Mouse (Mus musculus): Measurements from ENCODE around the gene Repin1. TPM values are rescaled to one million over a fixed set of nuclear protein-coding genes. Genes with fewer than 3 reads are reported as not detected.

Gene Repin1
- total and polyA plus RNA-seq, 3 experiments = 10.7 to 28.0 (median 12.8) TPM

- no peaks in the 10 kb centered on the region for H3K79me2 ChIP-seq (replicated peaks; ENCODE audit: control insufficient read depth, extremely low read depth, insufficient read depth, poor library complexity, severe bottlenecking)
- TF ChIP-seq ZMIZ1 (IDR thresholded peaks at IDR 0.05; ENCODE audit: low read depth, low read length) (no peak), IRF4 (IDR thresholded peaks at IDR 0.05; ENCODE audit: low read depth, low read length) (no peak), CHD1 (IDR thresholded peaks at IDR 0.05; ENCODE audit: low read depth, low read length) (no peak), MXI1 (IDR thresholded peaks at IDR 0.05; ENCODE audit: low read depth, low read length) (peak; percentile 94), ELF1 (IDR thresholded peaks at IDR 0.05; ENCODE audit: low read depth, low read length) (no peak), GABPA (IDR thresholded peaks at IDR 0.05; ENCODE audit: insufficient replicate concordance, low read depth, low read length) (no peak), CTCF (conservative IDR thresholded peaks at IDR 0.05 in 1 of 2, IDR thresholded peaks at IDR 0.05 in 1 of 2; ENCODE audit: low read depth in 2 of 2, low read length in 2 of 2) (no peak), MAFK (IDR thresholded peaks at IDR 0.05; ENCODE audit: insufficient replicate concordance, low read length) (no peak), RCOR1 (conservative IDR thresholded peaks at IDR 0.05; ENCODE audit: low read depth, low read length) (no peak), POLR2AphosphoS2 (IDR thresholded peaks at IDR 0.05; ENCODE audit: low read depth, low read length) (no peak), ETS1 (conservative IDR thresholded peaks at IDR 0.05; ENCODE audit: low read depth, low read length) (no peak), E2F4 (IDR thresholded peaks at IDR 0.05; ENCODE audit: insufficient replicate concordance, low read depth, low read length) (no peak), SIN3A (IDR thresholded peaks at IDR 0.05; ENCODE audit: low read length) (peak; percentile 98), ZKSCAN1 (IDR thresholded peaks at IDR 0.05; ENCODE audit: borderline replicate concordance, low read depth, low read length) (no peak)
- in situ Hi-C loops (cut with MboI; ENCODE audit: low pct_ligation_motif_present, low pct_unique_long_range_greater_than_20kb, low sequenced_read_pairs) (no loop called here), dilution Hi-C loops (cut with MboI; ENCODE audit: extremely low pct_ligation_motif_present, extremely low pct_unique_long_range_greater_than_20kb, low sequenced_read_pairs) (no loop called here)
- H3K36me3 ChIP-seq (replicated peaks in 1 of 2; ENCODE audit: control insufficient read depth in 1 of 2, insufficient read depth in 1 of 2, low read length in 1 of 2) = peaks cover 0 to 7% of the 10 kb centered on the region in 2 experiments
- peaks cover 4 to 14% of the 10 kb centered on the region in 2 experiments for H3K4me1 ChIP-seq (ENCODE audit: control insufficient read depth in 1 of 2, insufficient read depth in 2 of 2)
- no peak overlapping the region for H3K9ac ChIP-seq (ENCODE audit: insufficient read depth, low read depth)
- peaks cover 41% of the 10 kb centered on the region for H3K27me3 ChIP-seq (replicated peaks)
- no peak overlapping the region for H3K4me2 ChIP-seq (ENCODE audit: insufficient read depth, low read depth, poor library complexity, severe bottlenecking)
- DNase-seq (ENCODE audit: extremely low read depth) = peak; percentile 73
- H3K9me3 ChIP-seq (replicated peaks; ENCODE audit: low read length) = no peaks in the 10 kb centered on the region
- H3K4me3 ChIP-seq (replicated peaks in 1 of 3; ENCODE audit: low read depth in 2 of 3, low read length in 2 of 3, poor library complexity in 1 of 3) = no peak overlapping the region
- no peak overlapping the region for H3K27ac ChIP-seq (ENCODE audit: insufficient read depth, low read depth)
These were observed 40.8 kb upstream of the Repin1 start for GRCm38 (mm10) chr6:48552918-48553317.

- peak overlapping the region in 2 of 3 experiments; percentile 63 to 87 for H3K4me3 ChIP-seq (replicated peaks in 1 of 3; ENCODE audit: low read depth in 2 of 3, low read length in 2 of 3, poor library complexity in 1 of 3)
- peaks cover 32% of the 10 kb centered on the region for H3K27me3 ChIP-seq (replicated peaks)
- no peaks in the 10 kb centered on the region for H3K9me3 ChIP-seq (replicated peaks; ENCODE audit: low read length)
- dilution Hi-C loops (cut with MboI; ENCODE audit: extremely low pct_ligation_motif_present, extremely low pct_unique_long_range_greater_than_20kb, low sequenced_read_pairs) (no loop called here), in situ Hi-C loops (cut with MboI; ENCODE audit: low pct_ligation_motif_present, low pct_unique_long_range_greater_than_20kb, low sequenced_read_pairs) (no loop called here)
- DNase-seq (ENCODE audit: extremely low read depth) = no peak
- peak overlapping the region; percentile 83 for H3K4me2 ChIP-seq (ENCODE audit: insufficient read depth, low read depth, poor library complexity, severe bottlenecking)
- H3K4me1 ChIP-seq (ENCODE audit: control insufficient read depth in 1 of 2, insufficient read depth in 2 of 2) = peaks cover 4 to 14% of the 10 kb centered on the region in 2 experiments
- no peak for TF ChIP-seq CHD2 (IDR thresholded peaks at IDR 0.05; ENCODE audit: low read length)
- TF ChIP-seq POLR2A (IDR thresholded peaks at IDR 0.05; ENCODE audit: low read depth, low read length) = no peak
- TF ChIP-seq UBTF (IDR thresholded peaks at IDR 0.05; ENCODE audit: low read depth, low read length) = no peak
- TF ChIP-seq PAX5 (IDR thresholded peaks at IDR 0.05; ENCODE audit: low read length) = no peak
- no peak for TF ChIP-seq ZKSCAN1 (IDR thresholded peaks at IDR 0.05; ENCODE audit: borderline replicate concordance, low read depth, low read length)
- no peak for TF ChIP-seq RCOR1 (conservative IDR thresholded peaks at IDR 0.05; ENCODE audit: low read depth, low read length)
- H3K9ac ChIP-seq (ENCODE audit: insufficient read depth, low read depth) = peak overlapping the region; percentile 74; the same call in 1 of the 2 replicates
- no peaks in the 10 kb centered on the region for H3K79me2 ChIP-seq (replicated peaks; ENCODE audit: control insufficient read depth, extremely low read depth, insufficient read depth, poor library complexity, severe bottlenecking)
- peaks cover 0 to 8% of the 10 kb centered on the region in 2 experiments for H3K36me3 ChIP-seq (replicated peaks in 1 of 2; ENCODE audit: control insufficient read depth in 1 of 2, insufficient read depth in 1 of 2, low read length in 1 of 2)
- no peak overlapping the region for H3K27ac ChIP-seq (ENCODE audit: insufficient read depth, low read depth)
These were observed 39.9 kb upstream of the Repin1 start for GRCm38 (mm10) chr6:48553819-48554218.
